Mouse (Mus musculus): ENCODE data around the gene Plekha6.

DNA sequence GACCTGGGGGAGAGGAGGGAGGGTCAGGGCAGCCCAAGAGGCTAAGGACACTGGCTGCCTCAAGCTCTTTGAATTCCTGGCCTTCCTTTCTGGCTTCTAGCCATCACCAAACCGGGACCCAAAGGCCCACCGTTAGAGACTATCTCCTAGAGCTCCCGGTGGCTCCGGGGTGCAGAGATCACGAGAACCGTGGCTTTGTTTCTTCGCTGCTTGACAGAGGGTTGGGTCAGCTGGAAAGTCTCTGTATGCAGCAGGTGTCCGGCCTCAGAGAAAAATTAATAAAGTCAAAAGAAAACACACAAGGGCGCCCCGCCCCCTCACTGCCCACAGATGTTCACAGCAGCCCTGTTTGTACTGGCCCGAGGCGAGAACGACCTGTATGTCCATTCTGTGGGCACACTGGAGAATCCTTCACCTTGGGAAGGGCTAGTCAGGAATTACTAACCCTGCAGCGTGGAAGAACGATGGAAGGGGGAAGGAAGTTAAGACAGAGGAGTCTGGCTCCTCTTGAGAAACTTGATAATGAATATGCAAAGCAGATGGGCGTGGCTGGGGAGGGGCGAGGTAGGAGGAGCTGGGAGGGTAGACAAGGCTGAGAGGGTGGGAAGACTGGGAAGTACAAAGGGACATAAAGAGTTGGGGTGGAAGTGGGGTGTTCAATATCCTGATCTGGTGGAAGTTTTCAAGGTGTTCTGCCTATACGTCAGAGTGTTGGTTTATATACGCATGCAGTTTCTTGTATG is 4.5 kb downstream of the Plekha6 start:
- TF ChIP-seq CTCF (IDR thresholded peaks at IDR 0.05; ENCODE audit: low read depth, low read length) (no peak), POLR2AphosphoS5 (IDR thresholded peaks at IDR 0.05; ENCODE audit: insufficient replicate concordance, low read depth, low read length) (no peak), GATA1 (IDR thresholded peaks at IDR 0.05; ENCODE audit: borderline replicate concordance, low read length) (no peak)

Data from G1E (cell line).